Mouse (Mus musculus): ENCODE data around the gene Slc10a1. TPM values are rescaled to one million over a fixed set of nuclear protein-coding genes. Genes with fewer than 3 reads are reported as not detected.

Gene Slc10a1
- total RNA-seq (2021): not detected

GRCm38 (mm10) chr12:80968605-80969004 is at the start of gene Slc10a1:
TSS of gene Slc10a1 (minus strand) at chr12:80968705.
- DNase-seq (ENCODE audit: low spot score in 2 of 2): no peak
- intact Hi-C loops (cut with DNase I): no loop called here

- no peak for DNase-seq (ENCODE audit: low spot score in 2 of 2)
- intact Hi-C loops (cut with DNase I): no loop called here
Measured at GRCm38 (mm10) chr12:81017624-81018023, 49.1 kb upstream of the Slc10a1 start.

- no peak for DNase-seq (ENCODE audit: low spot score in 2 of 2)
- intact Hi-C loops (cut with DNase I): no loop called here
Measured at GRCm38 (mm10) chr12:81013496-81013895, 45.0 kb upstream of the Slc10a1 start.

GRCm38 (mm10) chr12:81011994-81012393 is 43.5 kb upstream of the Slc10a1 start:
- intact Hi-C loops (cut with DNase I): no loop called here
- no peak for DNase-seq (ENCODE audit: low spot score in 2 of 2)

GRCm38 (mm10) chr12:81009813-81010212 is 41.3 kb upstream of the Slc10a1 start:
- intact Hi-C loops (cut with DNase I): no loop called here

GRCm38 (mm10) chr12:81002841-81003635 is 34.5 kb upstream of the Slc10a1 start:
- intact Hi-C loops (cut with DNase I): no loop called here
- DNase-seq (ENCODE audit: low spot score in 2 of 2): no peak

More at GRCm38 (mm10) chr12:81009813-81010212, 41.3 kb upstream of the Slc10a1 start:
- DNase-seq (ENCODE audit: low spot score in 2 of 2): no peak

- intact Hi-C loops (cut with DNase I): no loop called here
Measured at GRCm38 (mm10) chr12:81000924-81001323, 32.4 kb upstream of the Slc10a1 start.

GRCm38 (mm10) chr12:80998528-80999221 is 30.2 kb upstream of the Slc10a1 start:
- intact Hi-C loops (cut with DNase I): no loop called here
- DNase-seq (ENCODE audit: low spot score in 2 of 2): no peak

More at GRCm38 (mm10) chr12:81000924-81001323, 32.4 kb upstream of the Slc10a1 start:
- DNase-seq (ENCODE audit: low spot score in 2 of 2): no peak

- intact Hi-C loops (cut with DNase I): no loop called here
- DNase-seq (ENCODE audit: low spot score in 2 of 2): no peak
Measured at GRCm38 (mm10) chr12:80997652-80998051, 29.1 kb upstream of the Slc10a1 start.

GRCm38 (mm10) chr12:80995326-80995725 is 26.8 kb upstream of the Slc10a1 start:
- intact Hi-C loops (cut with DNase I): no loop called here

GRCm38 (mm10) chr12:80993773-80994172 is 25.3 kb upstream of the Slc10a1 start:
- intact Hi-C loops (cut with DNase I): no loop called here
- DNase-seq (ENCODE audit: low spot score in 2 of 2): no peak

More at GRCm38 (mm10) chr12:80995326-80995725, 26.8 kb upstream of the Slc10a1 start:
- no peak for DNase-seq (ENCODE audit: low spot score in 2 of 2)

- intact Hi-C loops (cut with DNase I): no loop called here
- no peak for DNase-seq (ENCODE audit: low spot score in 2 of 2)
Measured at GRCm38 (mm10) chr12:80992540-80993122, 24.1 kb upstream of the Slc10a1 start.

GRCm38 (mm10) chr12:80991806-80992205 is 23.3 kb upstream of the Slc10a1 start:
- intact Hi-C loops (cut with DNase I): no loop called here
- DNase-seq (ENCODE audit: low spot score in 2 of 2): no peak

GRCm38 (mm10) chr12:80990901-80991445 is 22.5 kb upstream of the Slc10a1 start:
- intact Hi-C loops (cut with DNase I): no loop called here
- no peak for DNase-seq (ENCODE audit: low spot score in 2 of 2)

- intact Hi-C loops (cut with DNase I): no loop called here
- DNase-seq (ENCODE audit: low spot score in 2 of 2): no peak
Measured at GRCm38 (mm10) chr12:80988286-80988685, 19.8 kb upstream of the Slc10a1 start.

- intact Hi-C loops (cut with DNase I): no loop called here
- no peak for DNase-seq (ENCODE audit: low spot score in 2 of 2)
Measured at GRCm38 (mm10) chr12:80986628-80987027, 18.1 kb upstream of the Slc10a1 start.

- DNase-seq (ENCODE audit: low spot score in 2 of 2): no peak
- intact Hi-C loops (cut with DNase I): loop anchor here (5.0 kb wide), 1 partner anchor 719 kb away; no protein-coding TSS in a partner anchor
Measured at GRCm38 (mm10) chr12:80983695-80984094, 15.2 kb upstream of the Slc10a1 start.

GRCm38 (mm10) chr12:80982326-80982725 is 13.8 kb upstream of the Slc10a1 start:
- intact Hi-C loops (cut with DNase I): loop anchor here (1.0 to 5.0 kb wide), 3 partner anchors 200 to 720 kb away; no protein-coding TSS in a partner anchor
- peak; percentile 69 to 73 for DNase-seq (ENCODE audit: low spot score in 2 of 2)

- no peak for DNase-seq (ENCODE audit: low spot score in 2 of 2)
- intact Hi-C loops (cut with DNase I): loop anchor here (10.0 kb wide), 1 partner anchor 709 kb away; no protein-coding TSS in a partner anchor
Measured at GRCm38 (mm10) chr12:80975939-80976671, 7.6 kb upstream of the Slc10a1 start.

Measured in left cerebral cortex, postnatal 25 days (tissue).